Mouse (Mus musculus) WW6 (cell line): ENCODE data around the gene Ergic2.

Experiments used
- DNase-seq: peaks from one replicate; pipeline ENCODE4 v3.0.0-alpha.2; 2013; ENCODE audit warnings: low read depth, low spot score

Ergic2 gene

DNA sequence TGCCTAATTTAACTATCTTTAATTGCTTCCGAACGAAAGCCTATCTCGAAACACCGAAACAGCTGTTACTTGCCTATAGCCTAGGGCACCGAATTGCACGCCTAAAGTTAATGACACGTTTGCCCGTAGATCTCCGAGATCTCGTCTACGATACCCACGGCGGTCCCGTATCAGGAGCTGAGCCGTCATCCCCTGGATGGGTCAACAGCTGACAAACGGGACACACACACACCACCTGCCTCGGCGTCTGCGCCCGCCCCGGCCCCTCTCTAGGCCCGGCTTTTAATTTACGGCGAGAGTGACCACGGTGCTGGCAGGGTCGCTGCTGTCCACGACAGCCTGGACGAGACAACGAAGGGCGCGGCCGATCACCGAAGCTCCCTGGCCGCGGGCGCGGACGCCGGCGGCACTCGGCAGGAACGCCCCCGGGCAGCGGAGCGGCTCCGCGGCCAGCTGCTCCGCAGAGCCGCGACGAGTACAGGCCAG lies 740 bp downstream of the Ergic2 start:
- peak; percentile 33 for DNase-seq

DNA sequence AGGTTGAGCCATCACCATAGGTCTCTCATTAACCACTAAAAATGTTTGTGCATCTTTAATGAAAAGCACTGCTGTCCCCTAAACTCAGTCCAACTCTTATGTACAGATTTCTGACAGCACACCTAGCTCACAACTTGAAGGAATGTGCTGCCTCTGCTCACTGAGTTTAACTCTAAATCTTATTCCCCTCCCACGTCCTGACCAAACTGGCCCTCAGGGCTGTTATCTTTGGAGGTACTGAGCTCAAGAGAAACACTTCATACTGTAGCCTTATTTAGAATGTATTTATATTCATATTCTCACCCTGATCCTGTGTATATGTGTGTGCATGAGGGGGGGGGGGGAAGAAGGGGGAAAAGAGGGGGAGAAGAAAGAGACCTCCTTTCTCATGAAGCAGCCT lies 4.7 kb downstream of the Ergic2 start:
- no peak for DNase-seq

- no peak for DNase-seq
Observed at GRCm38 (mm10) chr6:148205134-148205533, 7.0 kb downstream of the Ergic2 start.

- DNase-seq = no peak
Observed at GRCm38 (mm10) chr6:148199729-148200128, 12.4 kb downstream of the Ergic2 start.

GRCm38 (mm10) chr6:148199177-148199576 lies 13.0 kb downstream of the Ergic2 start:
- DNase-seq = no peak

DNA sequence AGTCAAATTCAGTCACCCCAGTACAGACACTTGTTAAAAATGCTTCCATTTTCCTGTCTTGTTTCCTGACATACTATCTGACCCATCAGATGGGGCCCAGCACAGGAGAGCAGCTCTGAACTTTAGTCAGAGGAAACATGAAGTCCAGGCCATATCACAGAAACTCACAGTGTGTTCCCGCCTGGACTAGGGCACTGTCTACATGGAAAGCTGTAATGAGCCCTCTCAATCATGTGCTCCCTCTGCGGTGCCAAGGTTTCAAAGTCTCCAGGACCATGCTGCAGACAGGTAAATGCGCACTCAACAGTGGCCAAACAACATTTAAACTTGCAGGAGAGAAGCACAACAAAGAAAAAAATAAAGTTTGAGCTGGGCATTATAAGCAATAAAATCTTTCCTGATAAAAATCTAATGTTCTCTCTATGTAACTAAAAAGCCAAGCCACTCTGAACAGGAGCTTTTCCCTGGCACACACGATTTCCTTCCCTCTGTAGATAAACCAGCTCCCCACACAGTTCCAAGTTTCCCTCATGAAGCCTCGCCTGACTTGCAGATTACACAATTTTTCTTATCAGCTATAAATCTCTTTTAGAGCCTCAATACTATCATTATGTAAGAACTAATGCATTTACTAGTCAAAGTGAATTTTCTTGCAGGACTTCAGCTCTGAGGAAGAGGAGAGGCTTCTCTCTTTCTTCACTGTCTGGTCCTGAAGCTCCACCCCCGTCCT lies 18.0 kb downstream of the Ergic2 start:
- no peak for DNase-seq

- DNase-seq = no peak
Observed at GRCm38 (mm10) chr6:148185694-148186093, 26.5 kb downstream of the Ergic2 start.

- DNase-seq = no peak
Observed at GRCm38 (mm10) chr6:148172904-148173303, 39.3 kb downstream of the Ergic2 start.

DNA sequence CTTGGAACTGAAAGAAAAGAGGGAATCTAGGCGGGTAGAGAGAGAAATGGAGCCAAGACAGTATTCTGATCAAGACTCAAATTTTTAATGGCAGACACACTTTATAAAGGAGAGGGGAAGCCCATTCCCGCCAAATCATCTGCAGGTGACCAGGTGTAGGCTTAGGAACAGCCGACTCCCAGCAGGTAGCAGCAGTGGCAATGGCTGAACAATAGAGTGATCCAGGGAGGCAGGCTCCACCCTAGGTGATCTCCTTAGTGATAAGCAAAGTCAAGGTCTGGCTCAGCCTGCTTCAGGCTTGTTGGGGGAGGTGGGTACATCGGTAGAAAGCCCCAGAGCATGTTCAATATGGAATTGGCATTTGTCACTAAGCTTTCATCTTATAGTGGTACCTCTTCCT lies 59.9 kb downstream of the Ergic2 start:
- peak; percentile 14 for DNase-seq

- DNase-seq = no peak
Observed at GRCm38 (mm10) chr6:148142421-148142820, 69.8 kb downstream of the Ergic2 start.

- DNase-seq = no peak
Observed at GRCm38 (mm10) chr6:148141874-148142273, 70.3 kb downstream of the Ergic2 start.

DNA sequence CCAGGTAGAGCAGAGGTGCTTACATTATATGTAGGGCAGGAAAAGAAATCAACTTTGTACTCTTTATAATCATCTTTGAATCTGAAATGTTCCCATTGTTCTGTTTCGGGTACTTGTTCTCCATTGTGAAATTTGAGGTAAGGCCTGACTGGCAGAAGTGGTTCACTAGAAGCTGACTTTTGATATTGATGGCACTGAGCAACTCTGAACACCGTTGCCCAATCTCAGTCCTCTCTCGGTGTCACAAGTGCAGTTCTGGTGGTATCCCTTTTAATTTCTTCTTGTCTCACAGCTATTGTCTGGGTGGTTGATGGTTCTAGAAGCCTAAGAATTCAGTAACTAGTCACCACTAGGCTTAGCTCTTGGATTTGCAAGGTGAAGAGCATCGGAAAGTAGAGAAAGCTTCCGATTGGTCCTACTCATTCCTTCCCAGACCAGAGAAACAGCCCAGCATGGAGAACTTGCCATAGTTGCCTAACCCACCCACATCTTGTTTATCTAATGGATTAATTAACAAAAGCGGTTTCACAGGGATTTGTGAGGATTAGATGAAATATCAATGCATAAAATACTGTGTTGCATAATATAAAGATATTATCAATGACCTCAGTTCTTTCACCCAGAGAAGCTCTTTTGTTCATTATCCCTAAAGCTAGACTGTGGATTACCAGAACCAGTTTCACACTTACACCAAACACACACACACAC lies 72.7 kb downstream of the Ergic2 start:
- DNase-seq = no peak

DNA sequence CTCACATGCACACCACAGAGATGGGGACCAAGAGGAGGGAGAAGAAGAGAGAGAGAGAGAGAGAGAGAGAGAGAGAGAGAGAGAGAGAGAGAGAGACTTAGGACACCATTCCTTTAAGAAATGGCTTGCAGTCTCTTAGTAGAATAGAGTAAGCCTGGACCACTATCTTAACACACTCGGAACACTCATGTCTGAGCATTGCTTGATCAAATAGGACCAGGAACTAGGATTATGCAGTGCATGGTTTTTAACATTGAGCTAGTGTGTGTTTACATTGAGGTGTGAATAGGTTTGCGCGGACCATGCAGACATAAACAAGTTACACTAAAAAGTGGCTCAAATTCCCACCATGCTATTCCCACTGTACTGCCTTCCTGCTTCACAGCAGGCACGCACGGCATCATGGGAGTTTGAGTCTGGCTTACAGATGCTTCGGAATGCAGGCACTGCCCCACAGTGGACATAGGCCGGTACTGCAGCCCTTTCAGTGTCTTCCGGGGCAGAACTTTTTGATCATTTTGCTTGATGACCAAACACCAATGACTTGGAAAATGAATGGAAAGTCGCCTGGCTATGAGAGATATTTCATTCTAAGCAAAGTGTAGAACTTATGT lies 76.3 kb downstream of the Ergic2 start:
- DNase-seq = peak; percentile 52

DNA sequence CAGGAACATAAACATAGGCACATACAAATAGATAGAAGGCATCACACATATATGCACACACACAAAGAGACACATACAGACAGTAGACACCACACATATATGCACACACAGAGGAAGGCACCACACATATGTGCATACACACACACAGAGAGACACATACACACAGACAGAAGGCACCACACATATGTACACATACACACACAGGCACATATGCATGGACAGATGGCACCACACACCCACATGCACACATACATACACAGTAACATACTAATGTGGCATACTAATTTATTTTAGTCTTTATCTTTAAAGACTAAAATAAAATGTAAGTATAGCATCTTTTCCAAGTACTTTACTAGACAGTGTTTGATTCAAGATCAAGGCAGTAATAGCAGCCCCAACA lies 78.6 kb downstream of the Ergic2 start:
- DNase-seq = no peak

DNA sequence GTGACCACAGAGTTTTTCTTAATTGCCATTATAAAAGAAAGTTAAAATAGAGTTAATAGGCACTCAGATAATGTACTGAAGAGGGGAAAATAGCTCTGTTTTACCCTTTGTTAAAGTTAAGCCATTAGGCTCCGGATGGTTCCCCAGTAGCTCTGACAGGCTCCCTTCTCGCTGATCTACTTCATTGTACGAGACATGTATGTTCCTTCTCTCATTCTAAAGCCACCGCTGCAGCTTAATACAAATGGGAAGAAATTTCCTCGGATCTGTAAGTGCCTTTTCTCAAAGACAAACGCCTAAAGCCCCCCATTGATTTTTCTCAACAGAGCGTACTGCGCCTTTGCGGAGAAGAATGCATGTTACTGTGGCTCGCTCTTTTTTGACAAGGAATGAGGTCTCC lies 79.9 kb downstream of the Ergic2 start:
- DNase-seq = no peak
